Mouse (Mus musculus) mesoderm, embryonic 11.5 days (tissue): ENCODE measurements around the gene Perp.
A peak's percentile ranks its signal among the peaks of the same experiment; 100 is the strongest.

Source experiments
- DNase-seq: peaks from one replicate; pipeline ENCODE4 v3.0.0-alpha.2; 2012; ENCODE audit warnings: low read depth, low spot score

Perp gene

GRCm38 (mm10) chr10:18861418-18861817 lies 16.6 kb downstream of the Perp start:
- DNase-seq = no peak

DNA sequence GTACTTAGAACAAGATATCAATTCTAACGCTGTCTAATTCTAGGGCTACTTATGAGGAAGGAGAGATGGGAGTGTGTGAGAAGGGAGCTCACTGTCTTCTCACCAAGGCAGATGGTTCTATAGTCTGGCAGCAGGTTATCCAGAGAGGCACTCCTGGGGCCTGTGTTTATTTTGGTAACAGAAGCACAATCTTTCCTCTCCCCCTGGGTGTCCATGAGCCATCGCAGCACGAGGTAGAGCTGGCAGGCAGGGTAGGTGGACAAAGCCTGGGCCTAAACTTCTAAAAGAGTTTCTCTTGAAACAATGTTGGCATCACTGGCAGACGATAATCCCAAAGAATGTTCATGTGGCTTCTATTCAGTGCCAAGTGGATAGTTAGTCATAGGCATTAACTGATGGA lies 18.5 kb downstream of the Perp start:
- DNase-seq = no peak

DNA sequence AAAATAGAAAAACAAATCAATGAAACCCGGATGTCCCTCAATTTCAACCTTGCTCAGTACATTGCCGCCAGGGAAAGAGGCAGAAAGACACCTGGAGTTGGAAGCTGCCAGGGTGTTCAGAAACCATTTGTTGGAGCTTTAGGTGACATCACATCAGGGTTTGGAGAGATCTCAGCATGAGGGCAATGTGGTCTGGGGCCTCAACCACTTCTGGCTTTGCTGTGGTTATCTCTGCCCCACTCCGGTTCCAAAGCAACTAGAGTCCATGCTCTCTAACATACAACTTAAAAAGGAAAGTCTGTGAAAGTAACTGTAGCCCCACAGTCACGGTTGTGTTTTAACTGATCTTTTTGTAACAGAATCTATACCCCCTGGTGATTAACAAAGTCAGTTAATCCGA lies 19.9 kb downstream of the Perp start:
- DNase-seq = no peak

GRCm38 (mm10) chr10:18870990-18871389 lies 26.2 kb downstream of the Perp start:
- no peak for DNase-seq

GRCm38 (mm10) chr10:18876211-18876610 lies 31.4 kb downstream of the Perp start:
- DNase-seq = no peak

GRCm38 (mm10) chr10:18878111-18878510 lies 33.3 kb downstream of the Perp start:
- DNase-seq = no peak

DNA sequence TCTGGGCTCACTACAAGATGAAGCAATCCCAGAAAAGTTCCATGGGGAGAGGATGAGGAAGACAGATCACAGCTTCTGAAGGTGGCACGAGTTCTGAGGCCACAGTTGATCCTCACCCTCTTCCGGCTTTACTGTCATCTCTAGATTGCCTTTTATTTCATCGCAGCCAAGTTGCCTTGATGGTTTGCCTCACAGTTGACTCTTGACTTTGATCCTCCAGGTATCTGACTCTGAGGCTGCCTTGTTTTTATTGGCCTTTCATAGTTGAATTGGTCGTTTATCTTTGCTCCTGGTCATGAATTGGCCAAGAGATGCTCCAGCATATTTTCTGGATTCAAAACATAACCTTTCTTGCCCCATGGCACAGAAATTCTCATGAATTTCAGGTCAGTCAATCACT lies 34.3 kb downstream of the Perp start:
- no peak for DNase-seq

DNA sequence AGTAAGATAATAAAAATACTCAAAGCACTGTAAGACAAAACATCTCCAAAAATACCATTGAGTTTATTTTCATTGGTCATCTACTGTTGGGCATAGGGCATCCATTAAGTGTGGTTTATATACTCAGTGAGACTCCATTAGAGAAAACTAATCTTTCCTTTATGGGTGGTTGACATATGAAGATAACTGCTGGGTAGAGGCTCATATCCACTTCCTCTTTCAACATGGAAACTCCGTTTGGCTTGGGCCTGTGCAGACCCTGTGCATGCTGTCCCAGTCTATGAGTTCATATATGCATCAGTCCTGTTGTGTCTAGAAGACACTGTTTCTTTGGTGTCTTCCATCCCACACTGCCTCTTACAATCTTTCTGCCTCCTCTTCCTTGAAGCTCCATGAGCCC lies 34.9 kb downstream of the Perp start:
- DNase-seq = no peak

GRCm38 (mm10) chr10:18882190-18882589 lies 37.4 kb downstream of the Perp start:
- DNase-seq = no peak

DNA sequence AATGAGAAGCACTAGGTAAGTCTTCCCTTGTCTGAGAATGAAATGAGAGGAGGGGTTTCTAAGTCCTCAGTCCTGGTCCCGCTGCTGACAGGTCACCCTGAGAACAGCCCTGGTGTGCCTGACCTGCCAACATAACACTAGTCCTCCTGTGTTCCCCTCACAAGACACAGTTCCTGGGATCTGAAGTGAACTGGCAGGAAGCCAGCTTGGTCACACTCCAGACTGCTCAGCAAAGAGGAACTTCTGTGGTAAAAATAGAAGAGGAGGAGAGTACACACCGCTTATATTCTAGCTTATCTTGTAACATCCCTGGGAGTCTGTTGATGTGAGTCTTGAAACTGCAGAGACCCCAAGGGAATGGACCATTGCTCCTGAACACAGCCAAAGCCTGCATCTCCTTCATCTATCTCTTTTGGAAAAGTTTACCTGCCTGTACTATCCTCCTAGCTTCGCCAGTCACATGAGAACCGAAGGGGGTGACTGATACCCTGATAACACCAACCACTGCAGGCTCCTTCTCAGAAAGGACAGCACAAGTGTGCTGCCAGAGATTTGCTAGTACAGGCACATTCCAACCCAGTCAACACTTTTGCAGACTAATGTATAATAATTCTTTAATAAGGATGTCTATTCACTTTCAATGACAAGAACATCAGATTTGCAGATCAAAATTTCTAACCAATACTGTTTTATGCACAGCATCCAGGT lies 42.3 kb downstream of the Perp start:
- no peak for DNase-seq

DNA sequence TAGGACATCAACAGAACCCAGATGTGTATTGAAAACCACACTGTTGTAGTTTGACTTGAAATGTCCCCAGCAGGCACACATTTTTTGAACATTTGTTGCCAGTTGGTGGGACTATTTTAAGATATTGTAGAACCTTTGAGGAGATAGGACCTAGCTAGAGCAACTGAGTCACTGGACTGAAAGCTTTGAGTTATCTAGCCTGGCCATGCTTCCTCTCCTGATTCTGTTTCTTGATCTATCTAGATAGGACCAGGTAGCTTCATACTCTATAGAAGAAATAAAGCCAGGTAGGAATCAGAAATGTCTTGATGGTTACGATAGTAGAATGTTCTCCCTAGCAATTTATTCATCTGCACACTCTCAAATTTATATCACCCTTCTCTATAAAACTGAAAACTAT lies 43.9 kb downstream of the Perp start:
- no peak for DNase-seq

- DNase-seq = no peak
Observed at GRCm38 (mm10) chr10:18889255-18889654, 44.4 kb downstream of the Perp start.

GRCm38 (mm10) chr10:18891110-18891509 lies 46.3 kb downstream of the Perp start:
- DNase-seq = no peak

DNA sequence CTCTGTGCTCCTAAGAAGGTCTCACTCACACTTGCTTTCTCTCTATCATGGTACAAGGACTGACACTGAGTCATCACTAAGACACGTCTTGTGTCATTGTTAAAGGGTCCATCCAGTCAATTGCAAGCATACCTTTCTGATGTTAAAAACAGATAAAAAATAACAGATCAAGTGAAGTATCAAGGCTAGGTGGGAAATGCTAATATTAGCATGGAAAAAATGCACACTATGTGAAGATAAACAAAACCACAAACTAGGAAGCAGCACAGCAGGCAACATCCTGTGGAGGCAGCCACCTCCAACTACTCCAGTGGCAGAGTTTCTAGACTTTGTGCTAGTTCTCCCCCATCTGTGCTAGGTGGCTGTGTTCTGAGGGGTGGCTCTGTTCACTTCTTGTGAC lies 47.3 kb downstream of the Perp start:
- no peak for DNase-seq

GRCm38 (mm10) chr10:18894259-18895166 lies 49.7 kb downstream of the Perp start:
- no peak for DNase-seq

GRCm38 (mm10) chr10:18904108-18904507 lies 59.3 kb downstream of the Perp start:
- DNase-seq = peak; percentile 51
